Mouse (Mus musculus) left cerebral cortex, postnatal 25 days (tissue): ENCODE data around the gene Nfkbiz. TPM values are rescaled to one million over a fixed set of nuclear protein-coding genes. Genes with fewer than 3 reads are reported as not detected.

Source experiments
- total RNA-seq, 2 experiments: library from RNA; stranded (reverse); gene quantifications; 2 replicates each; pipeline ENCODE4 v1.2.3; 2021

Nfkbiz gene
- total RNA-seq, 2 experiments from 2014 or later: 2.5 to 3.2 TPM

Other genes with a start within 250 kb of the Nfkbiz start
- 1 to 10 TPM; 8.9 to 9.4 TPM for gene Nxpe3, start 56.4 kb upstream of the Nfkbiz start, total RNA-seq
- 10 to 100 TPM; 13.7 to 14.2 TPM for gene Cep97, start 96.0 kb upstream of the Nfkbiz start, total RNA-seq
- 100 to 1,000 TPM; 358 to 366 TPM for gene Rpl24, start 127.4 kb upstream of the Nfkbiz start, total RNA-seq
- 10 to 100 TPM; 46.3 to 47.6 TPM for gene Zbtb11, start 135.0 kb upstream of the Nfkbiz start, total RNA-seq
- gene Pcnp, start 190.8 kb upstream of the Nfkbiz start, total RNA-seq: 100 to 1,000 TPM; 154 to 167 TPM
- gene Trmt10c, start 198.9 kb upstream of the Nfkbiz start, total RNA-seq: 1 to 10 TPM; 9.5 to 9.8 TPM
- 10 to 100 TPM; 41.8 to 42.5 TPM for gene Senp7, start 209.4 kb upstream of the Nfkbiz start, total RNA-seq